Mouse (Mus musculus): ENCODE results near the gene Sort1. TPM values are rescaled to one million over a fixed set of nuclear protein-coding genes. Genes with fewer than 3 reads are reported as not detected.
A peak's percentile ranks its signal among the peaks of the same experiment; 100 is the strongest.

Gene Sort1
- polyA plus RNA-seq, 1 experiment: 6.0 TPM

- no peak overlapping the region for H3ac ChIP-seq (ENCODE audit: control insufficient read depth, insufficient read length)
- H3K36me3 ChIP-seq (ENCODE audit: control insufficient read depth, insufficient read depth): no peaks in the 10 kb centered on the region
- TF ChIP-seq USF1 (IDR thresholded peaks at IDR 0.05; ENCODE audit: low read depth): no peak
- no peak overlapping the region for H3K4me2 ChIP-seq (ENCODE audit: low read depth)
- H3K4me3 ChIP-seq: no peak overlapping the region
- no peaks in the 10 kb centered on the region for H3K79me2 ChIP-seq (ENCODE audit: control insufficient read depth, insufficient read depth)
- no peaks in the 10 kb centered on the region for H3K27me3 ChIP-seq (ENCODE audit: control insufficient read depth, insufficient read depth, insufficient read length)
Observed at GRCm38 (mm10) chr3:108300455-108301030, 16.7 kb downstream of the Sort1 start.

GRCm38 (mm10) chr3:108303683-108304082 is 19.8 kb downstream of the Sort1 start:
- TF ChIP-seq MYOG (IDR thresholded peaks at IDR 0.05; ENCODE audit: control insufficient read depth in 1 of 3, insufficient read depth in 1 of 3, insufficient read length in 2 of 3, low read depth in 2 of 3): no peak
- TF ChIP-seq TCF3 (IDR thresholded peaks at IDR 0.05; ENCODE audit: insufficient read length, low read depth): no peak
- TF ChIP-seq USF1 (IDR thresholded peaks at IDR 0.05; ENCODE audit: low read depth): no peak
- TF ChIP-seq REST (IDR thresholded peaks at IDR 0.05; ENCODE audit: insufficient read depth, insufficient read length): no peak
- TF ChIP-seq SRF (IDR thresholded peaks at IDR 0.05; ENCODE audit: control insufficient read depth, insufficient read length, low read depth): no peak
- no peak for TF ChIP-seq MYOD1 (IDR thresholded peaks at IDR 0.05; ENCODE audit: control insufficient read depth in 1 of 3, insufficient read length in 2 of 3, low read depth in 2 of 3)
- TF ChIP-seq MAX (IDR thresholded peaks at IDR 0.05; ENCODE audit: low read depth): no peak
- TF ChIP-seq E2F4 (IDR thresholded peaks at IDR 0.05; ENCODE audit: insufficient read depth): no peak
- TF ChIP-seq CEBPB (IDR thresholded peaks at IDR 0.05; ENCODE audit: insufficient read depth, poor library complexity, severe bottlenecking): no peak
- no peak for TF ChIP-seq TCF12 (IDR thresholded peaks at IDR 0.05; ENCODE audit: insufficient read depth, poor library complexity, severe bottlenecking)
- TF ChIP-seq POLR2AphosphoS2 (IDR thresholded peaks at IDR 0.05; ENCODE audit: insufficient read length, low read depth): no peak
- TF ChIP-seq POLR2A (IDR thresholded peaks at IDR 0.05; ENCODE audit: insufficient read length, low read depth): no peak
- Histone ChIP-seq H3K36me3 (ENCODE audit: control insufficient read depth, insufficient read depth) (no peaks in the 10 kb centered on the region), H3K4me2 (ENCODE audit: low read depth) (no peak overlapping the region), H3K27me3 (ENCODE audit: control insufficient read depth, insufficient read depth, insufficient read length) (no peaks in the 10 kb centered on the region), H3ac (ENCODE audit: control insufficient read depth, insufficient read length) (no peak overlapping the region), H3K79me2 (ENCODE audit: control insufficient read depth, insufficient read depth) (no peaks in the 10 kb centered on the region), H3K4me3 (no peak overlapping the region)

GRCm38 (mm10) chr3:108304747-108305146 is 20.9 kb downstream of the Sort1 start:
- no peak for TF ChIP-seq SRF (IDR thresholded peaks at IDR 0.05; ENCODE audit: control insufficient read depth, insufficient read length, low read depth)
- no peak for TF ChIP-seq E2F4 (IDR thresholded peaks at IDR 0.05; ENCODE audit: insufficient read depth)
- no peak for TF ChIP-seq USF1 (IDR thresholded peaks at IDR 0.05; ENCODE audit: low read depth)
- no peak for TF ChIP-seq TCF12 (IDR thresholded peaks at IDR 0.05; ENCODE audit: insufficient read depth, poor library complexity, severe bottlenecking)
- no peak for TF ChIP-seq MYOD1 (IDR thresholded peaks at IDR 0.05; ENCODE audit: control insufficient read depth in 1 of 3, insufficient read length in 2 of 3, low read depth in 2 of 3)
- no peak for TF ChIP-seq POLR2AphosphoS2 (IDR thresholded peaks at IDR 0.05; ENCODE audit: insufficient read length, low read depth)
- no peak for TF ChIP-seq MYOG (IDR thresholded peaks at IDR 0.05; ENCODE audit: control insufficient read depth in 1 of 3, insufficient read depth in 1 of 3, insufficient read length in 2 of 3, low read depth in 2 of 3)
- TF ChIP-seq MAX (IDR thresholded peaks at IDR 0.05; ENCODE audit: low read depth): no peak
- H3K79me2 ChIP-seq (ENCODE audit: control insufficient read depth, insufficient read depth): no peaks in the 10 kb centered on the region
- peaks cover 6% of the 10 kb centered on the region for H3K27me3 ChIP-seq (ENCODE audit: control insufficient read depth, insufficient read depth, insufficient read length)
- no peak overlapping the region for H3K4me3 ChIP-seq
- H3K4me2 ChIP-seq (ENCODE audit: low read depth): no peak overlapping the region
- no peak overlapping the region for H3ac ChIP-seq (ENCODE audit: control insufficient read depth, insufficient read length)
- H3K36me3 ChIP-seq (ENCODE audit: control insufficient read depth, insufficient read depth): no peaks in the 10 kb centered on the region

- Histone ChIP-seq H3K79me2 (ENCODE audit: control insufficient read depth, insufficient read depth) (no peaks in the 10 kb centered on the region), H3K27me3 (ENCODE audit: control insufficient read depth, insufficient read depth, insufficient read length) (peaks cover 6% of the 10 kb centered on the region), H3K4me2 (ENCODE audit: low read depth) (peak overlapping the region; percentile 33), H3ac (ENCODE audit: control insufficient read depth, insufficient read length) (no peak overlapping the region), H3K36me3 (ENCODE audit: control insufficient read depth, insufficient read depth) (no peaks in the 10 kb centered on the region), H3K4me3 (no peak overlapping the region)
- TF ChIP-seq E2F4 (IDR thresholded peaks at IDR 0.05; ENCODE audit: insufficient read depth) (no peak), MYOD1 (IDR thresholded peaks at IDR 0.05; ENCODE audit: control insufficient read depth in 1 of 3, insufficient read length in 2 of 3, low read depth in 2 of 3) (no peak), POLR2AphosphoS2 (IDR thresholded peaks at IDR 0.05; ENCODE audit: insufficient read length, low read depth) (no peak), TCF3 (IDR thresholded peaks at IDR 0.05; ENCODE audit: insufficient read length, low read depth) (no peak), POLR2A (IDR thresholded peaks at IDR 0.05; ENCODE audit: insufficient read length, low read depth) (no peak), USF1 (IDR thresholded peaks at IDR 0.05; ENCODE audit: low read depth) (no peak), MAX (IDR thresholded peaks at IDR 0.05; ENCODE audit: low read depth) (no peak), MYOG (IDR thresholded peaks at IDR 0.05; ENCODE audit: control insufficient read depth in 1 of 3, insufficient read depth in 1 of 3, insufficient read length in 2 of 3, low read depth in 2 of 3) (no peak), REST (IDR thresholded peaks at IDR 0.05; ENCODE audit: insufficient read depth, insufficient read length) (no peak), SRF (IDR thresholded peaks at IDR 0.05; ENCODE audit: control insufficient read depth, insufficient read length, low read depth) (no peak), TCF12 (IDR thresholded peaks at IDR 0.05; ENCODE audit: insufficient read depth, poor library complexity, severe bottlenecking) (no peak), CEBPB (IDR thresholded peaks at IDR 0.05; ENCODE audit: insufficient read depth, poor library complexity, severe bottlenecking) (no peak)
Observed at GRCm38 (mm10) chr3:108306387-108306786, 22.5 kb downstream of the Sort1 start.

- no peak overlapping the region for H3K4me3 ChIP-seq
- H3ac ChIP-seq (ENCODE audit: control insufficient read depth, insufficient read length): no peak overlapping the region
- H3K79me2 ChIP-seq (ENCODE audit: control insufficient read depth, insufficient read depth): no peaks in the 10 kb centered on the region
- H3K27me3 ChIP-seq (ENCODE audit: control insufficient read depth, insufficient read depth, insufficient read length): peaks cover 6% of the 10 kb centered on the region
- H3K36me3 ChIP-seq (ENCODE audit: control insufficient read depth, insufficient read depth): no peaks in the 10 kb centered on the region
- no peak overlapping the region for H3K4me2 ChIP-seq (ENCODE audit: low read depth)
- TF ChIP-seq CEBPB (IDR thresholded peaks at IDR 0.05; ENCODE audit: insufficient read depth, poor library complexity, severe bottlenecking) (no peak), POLR2A (IDR thresholded peaks at IDR 0.05; ENCODE audit: insufficient read length, low read depth) (no peak), E2F4 (IDR thresholded peaks at IDR 0.05; ENCODE audit: insufficient read depth) (no peak), MYOD1 (IDR thresholded peaks at IDR 0.05; ENCODE audit: control insufficient read depth in 1 of 3, insufficient read length in 2 of 3, low read depth in 2 of 3) (no peak), POLR2AphosphoS2 (IDR thresholded peaks at IDR 0.05; ENCODE audit: insufficient read length, low read depth) (no peak), TCF12 (IDR thresholded peaks at IDR 0.05; ENCODE audit: insufficient read depth, poor library complexity, severe bottlenecking) (no peak), USF1 (IDR thresholded peaks at IDR 0.05; ENCODE audit: low read depth) (no peak), MAX (IDR thresholded peaks at IDR 0.05; ENCODE audit: low read depth) (no peak), TCF3 (IDR thresholded peaks at IDR 0.05; ENCODE audit: insufficient read length, low read depth) (no peak), MYOG (IDR thresholded peaks at IDR 0.05; ENCODE audit: control insufficient read depth in 1 of 3, insufficient read depth in 1 of 3, insufficient read length in 2 of 3, low read depth in 2 of 3) (no peak), SRF (IDR thresholded peaks at IDR 0.05; ENCODE audit: control insufficient read depth, insufficient read length, low read depth) (no peak), REST (IDR thresholded peaks at IDR 0.05; ENCODE audit: insufficient read depth, insufficient read length) (no peak)
Observed at GRCm38 (mm10) chr3:108307485-108307884, 23.6 kb downstream of the Sort1 start.

Data from myocyte (in vitro differentiated cells).